Mouse (Mus musculus) cerebellum, postnatal 14 days (tissue): Measurements from ENCODE around the gene Xcl1.
A peak's percentile ranks its signal among the peaks of the same experiment; 100 is the strongest.

Source experiments
- DNase-seq, 2 experiments: peaks; one replicate each; pipeline ENCODE4 v3.0.0; 2021; ENCODE audit warnings: mixed read lengths in 2 of 2

Xcl1 gene

DNA sequence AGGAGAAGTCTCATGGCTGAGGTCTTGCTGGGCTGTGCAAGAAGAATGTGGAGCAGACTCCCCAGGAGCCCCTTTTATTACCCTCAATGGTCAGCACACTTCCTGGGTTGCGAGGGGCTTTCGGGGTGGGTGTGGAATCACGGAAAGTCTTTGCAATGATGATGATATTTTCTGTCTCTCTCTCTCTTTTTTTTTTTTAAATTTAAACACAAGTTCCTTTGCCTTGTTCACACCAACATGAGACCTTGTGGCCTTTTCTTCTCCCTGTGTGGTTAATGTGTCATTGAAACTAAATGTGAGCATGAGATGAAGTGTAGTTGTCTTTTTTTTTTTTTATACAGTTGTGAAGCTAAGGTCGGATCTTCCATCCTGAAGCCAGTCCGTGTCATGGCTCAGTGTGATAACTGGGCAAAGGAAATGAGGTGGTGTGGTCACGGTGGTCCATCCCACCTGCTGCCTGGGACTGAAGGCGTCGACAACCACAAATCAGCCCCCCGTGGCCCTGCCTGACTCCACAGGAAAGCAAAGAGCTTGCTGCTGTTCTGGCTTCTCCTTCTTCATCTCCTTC, at the start of gene Xcl1:
Gene Xcl1 (minus strand): TSS at position 51 of the 568 bp plus-strand sequence.
- no peak for DNase-seq

GRCm38 (mm10) chr1:164984681-164985080, 49.4 kb upstream of the Xcl1 start:
- DNase-seq, result peak; percentile 20

GRCm38 (mm10) chr1:164977351-164977750, 42.0 kb upstream of the Xcl1 start:
- DNase-seq, result no peak

GRCm38 (mm10) chr1:164975729-164976128, 40.4 kb upstream of the Xcl1 start:
- no peak for DNase-seq

GRCm38 (mm10) chr1:164975276-164975675, 39.9 kb upstream of the Xcl1 start:
- no peak for DNase-seq

DNA sequence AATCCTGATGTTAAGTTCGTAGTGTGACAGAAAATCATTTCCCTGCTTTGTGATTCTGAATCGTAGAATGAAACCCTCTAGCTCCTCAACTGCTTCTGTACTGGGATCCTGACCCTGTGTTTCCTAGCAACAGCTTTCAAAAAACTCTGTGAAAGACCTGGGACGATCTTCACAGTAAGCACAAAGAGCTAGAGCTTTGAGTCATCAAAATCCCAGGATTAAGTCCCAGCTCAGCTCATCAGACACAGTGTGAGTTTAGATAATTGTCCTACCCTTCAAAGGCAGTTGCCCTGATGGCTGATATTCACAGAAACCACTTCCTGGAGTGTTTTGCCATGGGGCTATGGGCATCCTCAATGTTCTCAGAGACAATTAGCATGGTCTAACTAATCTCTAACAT, 38.5 kb upstream of the Xcl1 start:
- no peak for DNase-seq

GRCm38 (mm10) chr1:164973341-164973740, 38.0 kb upstream of the Xcl1 start:
- no peak for DNase-seq

DNA sequence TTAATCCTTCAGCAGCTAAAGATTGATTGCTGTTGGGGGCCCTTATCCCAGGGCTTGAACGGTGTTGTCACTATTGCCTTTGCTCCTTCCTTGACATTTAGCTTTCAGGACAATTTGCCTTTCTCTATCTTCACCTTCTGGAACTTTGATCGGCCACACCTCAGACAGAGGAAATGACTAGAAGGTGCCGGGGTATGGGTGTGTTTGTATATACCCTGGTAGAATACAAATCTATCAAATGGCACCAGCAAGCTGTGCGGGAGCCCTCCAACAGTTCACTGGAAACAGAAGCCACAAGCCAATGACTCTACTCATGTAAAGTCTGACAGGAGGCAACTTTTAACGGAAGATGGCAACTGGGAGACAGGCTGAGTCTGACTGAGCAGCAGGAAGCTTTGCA, 37.4 kb upstream of the Xcl1 start:
- DNase-seq, result no peak

- DNase-seq, result no peak
Observed at GRCm38 (mm10) chr1:164966095-164966698, 30.9 kb upstream of the Xcl1 start.

- no peak for DNase-seq
Observed at GRCm38 (mm10) chr1:164960610-164961009, 25.3 kb upstream of the Xcl1 start.

DNA sequence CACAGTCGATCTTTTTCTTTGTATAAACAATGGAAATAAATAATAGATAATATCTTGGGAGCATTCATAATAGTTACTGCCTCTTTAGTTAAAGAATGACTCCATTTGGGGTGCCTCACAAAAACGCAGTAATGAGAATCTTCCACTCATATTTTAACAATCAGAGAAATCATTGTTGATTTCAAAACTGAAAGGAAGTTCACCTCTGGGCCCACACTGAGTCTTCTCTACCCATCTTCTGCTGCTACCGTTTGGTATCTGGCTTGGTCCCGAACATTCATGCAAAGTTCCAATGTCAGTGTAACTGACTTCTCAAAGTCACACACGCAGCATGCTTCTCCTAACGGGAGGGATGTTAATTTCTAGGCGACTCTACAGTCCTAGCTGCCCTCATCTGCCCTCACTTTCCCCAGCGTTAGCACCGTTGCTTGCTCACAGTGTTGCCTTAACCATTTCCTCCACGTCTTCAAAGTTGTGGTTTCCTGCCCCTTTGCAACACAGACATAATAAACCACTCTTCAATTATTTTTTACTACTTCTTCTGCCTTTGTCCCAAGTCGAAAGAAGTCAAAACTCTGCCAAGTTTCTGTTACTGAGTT, 24.6 kb upstream of the Xcl1 start:
- DNase-seq, result no peak

DNA sequence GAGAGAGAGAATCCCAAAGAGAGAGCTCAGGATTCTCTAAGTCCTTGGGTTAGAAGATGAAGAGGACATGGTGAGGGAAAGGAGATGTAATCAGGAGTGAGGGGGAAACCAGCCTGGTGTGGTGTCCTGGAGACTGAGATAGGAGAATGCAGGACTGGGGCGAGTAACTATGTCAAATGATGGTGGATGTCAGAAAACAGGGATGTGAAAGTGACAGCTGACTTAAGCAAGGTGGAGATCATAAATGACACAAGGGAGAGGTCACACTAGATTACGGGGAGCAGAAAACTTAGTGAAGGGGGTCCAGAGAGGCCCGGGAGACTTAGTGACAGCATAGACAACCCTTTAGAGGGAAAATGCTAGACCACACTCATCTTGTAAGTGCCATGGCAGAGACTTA, 23.8 kb upstream of the Xcl1 start:
- no peak for DNase-seq

GRCm38 (mm10) chr1:164957974-164958373, 22.6 kb upstream of the Xcl1 start:
- no peak for DNase-seq

DNA sequence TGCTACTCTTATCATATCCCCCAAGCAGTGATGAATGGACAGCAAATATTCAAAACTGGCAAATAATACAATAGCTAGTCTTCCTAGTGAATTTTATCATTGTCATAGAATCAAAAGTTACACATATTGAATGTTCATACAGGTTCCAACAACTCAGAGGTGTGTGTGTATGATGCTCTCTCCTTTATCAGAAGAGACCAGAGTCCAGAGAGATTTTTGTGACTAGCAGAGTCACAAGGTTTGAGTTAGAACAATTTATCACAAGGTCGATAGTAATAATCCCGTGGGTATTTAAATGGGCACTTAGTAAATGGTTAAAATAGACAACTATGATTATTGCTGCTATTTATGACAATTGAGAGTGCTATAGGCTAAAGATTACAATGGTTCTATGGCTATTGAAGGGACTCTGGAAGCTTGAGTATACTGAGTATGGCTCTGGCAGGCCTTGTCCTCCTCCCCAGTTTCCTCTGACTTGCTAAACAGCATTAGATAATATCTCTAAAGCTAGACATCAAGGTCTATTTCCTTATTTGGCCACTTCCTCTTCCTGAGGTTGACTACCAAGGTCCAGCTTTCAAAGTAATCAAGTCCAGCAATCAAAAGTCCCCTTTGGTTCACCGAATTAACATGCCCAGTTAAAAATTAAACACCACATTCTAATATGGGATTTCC, 21.5 kb upstream of the Xcl1 start:
- no peak for DNase-seq

DNA sequence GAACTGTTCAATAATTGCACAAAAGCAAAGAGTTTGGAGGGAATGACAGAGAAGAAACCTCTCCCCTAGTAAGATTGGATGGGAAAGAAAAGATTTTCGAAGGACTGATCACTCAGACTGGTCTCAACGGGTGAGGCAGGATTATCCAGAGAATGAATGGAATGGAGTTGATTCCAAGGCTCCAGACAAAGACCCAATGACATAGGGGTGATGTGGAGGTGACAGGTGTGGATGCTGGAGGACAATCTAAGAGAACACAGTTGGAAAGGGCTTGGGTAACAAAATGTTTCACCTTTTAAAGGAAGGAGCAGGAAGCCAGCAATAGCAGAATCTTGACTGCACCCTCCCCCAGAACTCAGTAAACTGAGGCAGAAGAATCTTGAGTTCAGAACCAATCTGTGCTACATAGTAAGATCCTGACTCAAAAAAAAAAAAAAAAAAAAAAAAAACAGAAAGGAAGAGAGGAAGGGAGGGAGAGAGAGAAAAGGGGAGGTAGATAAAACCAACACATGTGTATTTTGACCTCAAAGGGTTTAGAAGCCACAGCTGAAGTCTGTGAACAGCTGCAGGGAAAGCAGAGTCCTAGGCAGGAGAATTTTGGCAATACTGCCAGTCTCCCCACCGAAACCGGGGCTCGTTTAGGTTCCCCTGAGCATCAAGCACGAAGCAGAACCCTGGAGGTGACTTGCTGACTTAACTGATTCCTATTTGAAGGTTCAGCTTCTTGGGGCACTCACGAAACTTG, 20.3 kb upstream of the Xcl1 start:
- no peak for DNase-seq

DNA sequence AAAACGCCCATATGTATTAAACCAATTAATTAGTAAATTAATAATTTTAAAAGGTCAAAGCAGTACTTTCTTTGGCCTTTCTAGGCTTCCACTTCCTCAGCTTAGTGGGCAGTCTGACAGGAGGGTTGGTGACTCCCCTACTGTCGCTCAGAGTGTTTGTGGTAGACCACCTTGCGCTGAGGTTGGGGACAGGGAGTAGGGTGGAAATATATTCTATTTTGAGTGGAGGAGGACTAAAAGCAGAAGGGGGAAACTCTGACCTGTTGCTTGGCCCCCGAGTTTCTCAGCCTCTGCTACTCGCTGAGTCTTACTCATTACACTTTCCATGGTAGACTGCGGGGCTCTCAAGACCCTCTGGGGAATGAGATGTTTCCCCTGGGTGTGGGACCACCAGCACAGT, 18.2 kb upstream of the Xcl1 start:
- no peak for DNase-seq

DNA sequence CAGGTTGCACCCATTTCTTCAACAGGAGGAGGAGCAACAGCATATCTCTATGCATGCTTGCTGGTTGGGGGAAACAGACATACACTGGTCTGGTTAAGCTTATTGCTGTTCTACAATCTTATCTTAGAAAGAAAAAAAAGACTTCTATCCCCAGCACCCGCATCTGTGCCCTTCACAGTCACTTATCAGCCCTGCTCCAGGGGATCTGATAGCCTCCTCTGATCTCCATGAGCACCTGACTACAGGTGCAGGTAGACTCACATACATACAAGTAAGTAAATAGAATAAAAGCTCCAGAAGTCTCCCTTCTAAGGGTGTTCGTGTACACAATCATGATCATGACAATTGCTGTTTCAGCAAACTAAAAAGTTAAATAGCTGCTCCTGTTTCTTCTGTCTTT, 733 bp upstream of the Xcl1 start:
- no peak for DNase-seq

GRCm38 (mm10) chr1:164933441-164934188, 1.7 kb downstream of the Xcl1 start:
- no peak for DNase-seq

DNA sequence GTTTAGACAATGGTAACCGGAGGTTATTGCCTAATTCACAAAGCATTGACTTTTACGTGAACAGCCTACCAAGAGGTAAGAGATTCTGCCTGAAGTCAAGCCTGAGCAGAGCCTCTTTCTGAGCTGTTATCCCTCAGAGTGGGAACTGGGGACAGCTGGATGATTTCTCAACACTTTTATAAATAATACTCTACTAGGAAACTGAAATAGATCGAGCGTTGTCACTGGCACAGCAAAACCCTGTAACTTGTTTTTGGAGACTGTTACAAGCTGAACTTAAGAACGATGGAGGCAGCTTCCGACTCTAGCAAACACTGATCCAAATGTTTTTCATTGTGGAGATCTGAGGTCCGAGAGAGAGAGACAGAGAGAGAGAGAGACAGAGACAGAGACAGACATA, 4.2 kb downstream of the Xcl1 start:
- DNase-seq, result no peak

- DNase-seq, result no peak
Observed at GRCm38 (mm10) chr1:164930006-164930405, 5.3 kb downstream of the Xcl1 start.

DNA sequence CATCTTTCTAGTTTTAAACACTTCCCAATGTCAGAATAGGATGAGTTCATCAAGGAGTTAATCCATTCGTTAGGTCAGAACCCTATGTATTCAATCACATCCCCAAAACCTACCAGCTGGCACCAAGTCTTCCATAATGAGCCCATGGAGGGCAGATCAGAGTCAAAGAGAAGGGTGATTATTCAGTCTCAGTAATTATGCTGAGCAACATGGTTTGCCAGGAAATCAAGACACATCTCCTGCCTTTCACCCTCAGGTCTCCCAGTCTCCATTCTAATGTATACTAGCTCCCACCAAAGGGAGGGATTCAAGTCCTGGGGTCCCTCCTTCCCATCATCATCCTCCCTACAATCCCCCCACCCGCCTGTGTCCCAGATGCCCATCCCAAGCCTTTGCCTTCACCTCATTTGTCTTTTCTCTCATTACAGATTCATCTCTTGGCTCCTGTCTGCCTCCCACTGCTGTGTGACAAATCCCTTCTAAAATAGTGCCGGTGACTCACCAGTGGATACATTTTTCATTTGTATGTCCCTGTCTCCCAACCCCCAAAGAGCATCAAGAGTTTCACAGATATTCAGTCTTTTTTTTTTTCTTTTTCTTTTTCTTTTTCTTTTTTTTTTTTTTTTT, 8.7 kb downstream of the Xcl1 start:
- DNase-seq, result peak; percentile 26 to 33

- DNase-seq, result peak; percentile 84 to 87
Observed at GRCm38 (mm10) chr1:164905047-164905446, 30.3 kb downstream of the Xcl1 start.
